Mouse (Mus musculus): ENCODE results near the gene Cnot2.

The Cnot2 gene

GRCm38 (mm10) chr10:116480988-116481387 lies 100.3 kb downstream of the Cnot2 start:
- no peak for DNase-seq (ENCODE audit: low spot score)

DNA sequence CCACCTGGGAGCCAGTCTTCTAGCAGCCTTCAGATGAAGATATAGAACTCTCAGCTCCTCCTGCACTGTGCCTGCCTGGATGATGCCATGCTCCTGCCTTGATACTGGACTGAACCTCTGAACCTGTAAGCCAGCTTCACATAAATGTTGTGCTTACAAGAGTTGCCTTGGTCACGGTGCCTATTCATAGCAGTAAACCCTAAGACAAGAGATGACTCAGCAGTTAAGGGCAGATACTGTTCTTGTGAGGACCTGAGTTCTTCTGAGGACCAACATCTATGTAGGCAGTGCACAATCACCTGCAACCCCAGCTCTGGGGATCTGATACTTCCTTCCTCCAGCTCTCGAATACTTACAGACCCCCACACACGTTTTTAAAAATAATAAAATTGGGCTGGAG lies 104.8 kb downstream of the Cnot2 start:
- DNase-seq (ENCODE audit: low spot score): no peak

DNA sequence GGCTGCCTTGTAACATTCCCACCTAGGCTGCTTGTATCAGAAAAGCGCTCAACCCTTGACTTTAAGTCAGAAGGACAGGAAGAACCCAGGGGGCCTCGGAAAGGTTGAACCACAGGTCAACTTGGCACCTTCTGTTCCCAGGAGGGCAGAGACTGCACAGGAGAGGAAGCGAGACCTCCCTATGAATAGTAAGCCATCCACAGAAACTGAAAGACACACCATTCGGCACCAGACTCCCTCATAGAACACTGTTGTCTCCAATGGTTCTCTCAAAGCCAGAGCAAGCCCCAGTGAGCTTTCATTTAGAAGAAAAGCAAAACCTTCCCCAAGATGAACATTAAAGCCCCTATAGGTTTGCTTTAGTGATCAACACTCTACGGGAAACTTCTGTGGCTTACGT lies 105.6 kb downstream of the Cnot2 start:
- no peak for DNase-seq (ENCODE audit: low spot score)

DNA sequence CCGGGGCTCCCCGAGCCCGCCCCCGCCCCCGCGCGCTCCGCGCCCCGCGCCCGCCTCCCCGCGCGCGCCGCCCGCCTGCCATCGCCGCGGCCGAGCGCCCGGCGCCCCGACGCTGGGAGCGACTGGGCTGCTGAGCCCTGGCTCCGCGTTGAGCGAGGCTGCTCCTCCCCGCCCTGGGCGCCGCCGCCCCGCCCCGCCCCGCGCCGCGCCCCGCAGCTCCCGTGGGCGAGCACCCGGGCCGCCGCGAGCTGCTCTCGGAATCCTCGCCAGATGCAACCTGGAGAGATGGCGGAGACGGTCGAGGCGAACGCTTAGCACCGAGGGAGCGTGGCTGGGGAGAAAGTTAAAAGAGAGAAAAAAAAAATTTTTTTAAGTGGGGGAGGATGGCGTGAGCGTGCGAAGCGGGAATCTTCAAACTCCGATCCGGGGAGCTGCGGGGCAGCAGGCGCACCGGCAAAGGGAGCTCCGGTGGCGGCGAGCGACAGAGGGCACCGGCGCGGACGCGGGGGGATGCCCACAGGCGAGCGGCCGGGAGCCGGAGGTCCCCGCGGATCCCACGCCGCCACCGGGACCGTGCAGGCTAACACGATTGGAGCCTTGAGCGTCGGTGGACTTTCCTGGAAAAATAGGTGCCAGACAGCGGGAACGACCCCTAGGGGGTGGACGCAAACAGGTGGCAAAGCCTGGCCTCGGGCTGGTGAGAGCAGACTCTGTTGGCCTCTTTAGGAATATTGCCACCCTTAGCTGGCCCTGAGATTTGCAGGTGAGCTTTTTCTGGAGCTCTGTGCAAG lies 107.4 kb downstream of the Cnot2 start, which contains the start of gene Kcnmb4:
Gene Kcnmb4, minus strand, starts transcription at position 120 of the 791 bp plus-strand sequence.
- DNase-seq (ENCODE audit: low spot score): peak; percentile 12

- peak; percentile 15 for DNase-seq (ENCODE audit: low spot score)
Observed at GRCm38 (mm10) chr10:116473071-116473758, 108.1 kb downstream of the Cnot2 start.

GRCm38 (mm10) chr10:116472579-116472978 lies 108.7 kb downstream of the Cnot2 start:
- DNase-seq (ENCODE audit: low spot score): no peak

- DNase-seq (ENCODE audit: low spot score): no peak
Observed at GRCm38 (mm10) chr10:116470306-116470925, 110.9 kb downstream of the Cnot2 start.

DNA sequence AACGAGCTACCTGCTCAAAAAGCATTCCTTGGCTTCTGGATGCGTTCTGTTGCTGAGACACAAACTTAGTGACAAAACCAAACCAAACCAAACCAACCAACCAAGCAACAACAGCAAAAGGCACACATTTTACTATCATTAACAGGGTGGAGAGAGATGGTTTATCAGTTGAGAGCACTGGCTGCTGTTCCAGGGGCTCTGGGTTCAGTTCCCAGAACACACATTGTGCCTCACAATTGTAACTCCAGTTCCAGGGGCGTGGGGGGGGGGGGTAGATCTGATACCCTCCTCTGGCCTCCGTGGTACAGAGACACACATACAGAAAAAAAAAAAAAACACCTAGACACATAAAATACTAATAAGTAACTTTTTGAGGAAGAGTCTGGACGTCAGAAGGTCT lies 113.2 kb downstream of the Cnot2 start:
- DNase-seq (ENCODE audit: low spot score): no peak

- no peak for DNase-seq (ENCODE audit: low spot score)
Observed at GRCm38 (mm10) chr10:116463753-116464345, 117.5 kb downstream of the Cnot2 start.

- no peak for DNase-seq (ENCODE audit: low spot score)
Observed at GRCm38 (mm10) chr10:116461443-116461842, 119.9 kb downstream of the Cnot2 start.

DNA sequence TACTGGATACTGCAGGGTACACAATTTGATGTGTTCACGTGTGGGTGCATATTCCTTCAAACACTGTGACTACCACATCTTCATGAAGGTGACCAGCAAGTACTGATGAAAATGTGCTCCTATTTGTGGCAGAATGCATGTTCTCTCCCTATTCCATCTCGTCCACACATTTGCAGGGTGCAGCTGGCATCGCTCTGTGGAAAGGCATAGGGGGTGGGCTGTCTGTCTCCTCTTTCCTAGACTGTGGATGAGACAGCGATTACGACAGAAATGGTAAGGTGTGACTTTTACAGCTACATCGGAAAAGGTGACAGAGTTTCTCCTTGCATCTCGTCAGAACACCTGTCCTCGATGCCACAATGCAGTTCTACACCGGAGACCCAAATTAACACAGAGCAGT lies 122.5 kb downstream of the Cnot2 start:
- no peak for DNase-seq (ENCODE audit: low spot score)

DNA sequence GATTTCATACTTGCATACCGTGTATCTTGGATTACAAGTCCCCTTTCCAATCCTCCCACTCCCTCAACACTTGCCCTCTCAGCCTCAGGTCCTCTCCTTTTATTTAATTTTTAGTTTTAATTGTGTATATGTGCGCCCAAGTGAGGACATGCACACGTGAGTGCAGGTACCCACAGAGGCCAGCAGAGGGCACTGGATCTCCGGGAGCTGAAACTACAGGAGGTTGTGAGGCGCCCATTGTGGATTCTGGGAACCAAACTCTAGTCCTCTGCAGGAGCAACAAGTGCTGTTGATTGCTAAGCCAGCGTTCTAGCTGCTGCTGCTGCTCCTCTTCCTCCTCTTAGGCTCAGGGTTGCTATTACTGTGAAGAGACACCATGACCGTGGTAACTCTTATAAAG lies 128.5 kb downstream of the Cnot2 start:
- no peak for DNase-seq (ENCODE audit: low spot score)

GRCm38 (mm10) chr10:116450621-116451020 lies 130.7 kb downstream of the Cnot2 start:
- peak; percentile 11 for DNase-seq (ENCODE audit: low spot score)

- no peak for DNase-seq (ENCODE audit: low spot score)
Observed at GRCm38 (mm10) chr10:116448166-116448565, 133.1 kb downstream of the Cnot2 start.

GRCm38 (mm10) chr10:116447176-116447575 lies 134.1 kb downstream of the Cnot2 start:
- no peak for DNase-seq (ENCODE audit: low spot score)

GRCm38 (mm10) chr10:116446040-116446439 lies 135.3 kb downstream of the Cnot2 start:
- no peak for DNase-seq (ENCODE audit: low spot score)

DNA sequence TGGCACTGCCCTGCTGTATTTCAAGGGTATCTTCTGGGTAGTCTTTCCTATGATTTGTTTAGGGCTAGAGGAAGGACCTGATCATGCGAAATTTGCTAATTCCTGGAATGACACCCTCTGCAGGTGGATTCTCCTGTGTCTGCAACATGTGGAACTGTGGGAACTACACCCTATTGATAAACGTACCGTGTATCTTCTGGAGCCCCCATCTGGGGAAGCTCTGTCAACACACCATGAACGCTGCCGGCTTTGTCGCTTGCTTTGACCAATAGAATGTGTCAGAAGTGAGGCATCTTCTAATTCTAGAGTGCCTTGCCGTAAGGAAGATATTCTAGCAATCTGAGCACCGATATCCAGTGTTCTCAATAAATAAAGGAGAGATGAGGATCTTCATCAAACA lies 136.5 kb downstream of the Cnot2 start:
- no peak for DNase-seq (ENCODE audit: low spot score)

DNA sequence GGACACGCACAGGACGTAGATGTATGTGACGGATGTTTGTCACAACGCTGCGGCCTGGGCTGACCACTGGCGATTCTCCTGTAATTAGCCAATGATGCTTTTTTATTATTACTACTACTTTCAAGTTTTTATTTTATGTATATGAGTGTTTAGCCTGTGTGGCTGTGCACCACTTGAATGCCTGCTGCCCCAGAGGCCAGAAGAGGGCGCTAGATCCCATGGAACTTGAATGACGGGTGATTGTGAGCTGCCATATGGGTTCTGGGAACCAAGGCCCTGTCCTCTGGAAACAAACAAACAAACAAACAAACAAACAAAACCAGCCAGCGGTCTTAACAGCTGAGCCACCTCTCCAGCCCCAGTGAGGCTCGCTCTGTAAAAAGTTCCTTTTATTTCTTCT lies 136.9 kb downstream of the Cnot2 start:
- DNase-seq (ENCODE audit: low spot score): no peak

- no peak for DNase-seq (ENCODE audit: low spot score)
Observed at GRCm38 (mm10) chr10:116440946-116441345, 140.4 kb downstream of the Cnot2 start.

DNA sequence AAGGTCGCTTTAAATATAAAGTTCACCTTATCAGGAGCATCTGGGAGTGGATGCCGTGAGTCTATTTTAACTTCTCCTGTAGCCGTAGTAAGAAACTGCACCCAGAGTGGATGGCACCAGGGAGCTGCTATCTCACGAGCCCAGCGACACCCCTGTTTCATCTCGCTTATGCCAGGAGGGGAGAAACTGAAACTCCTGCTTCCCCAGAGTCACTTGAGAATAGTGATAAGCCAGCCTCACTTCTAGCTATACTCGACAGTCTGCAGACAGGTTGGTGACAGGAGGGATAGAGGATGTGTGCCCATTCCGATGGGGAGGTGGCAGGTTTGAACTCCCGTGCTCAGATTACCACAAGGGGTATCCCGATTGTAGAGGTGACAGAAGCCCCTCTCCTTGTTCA lies 141.2 kb downstream of the Cnot2 start:
- no peak for DNase-seq (ENCODE audit: low spot score)

GRCm38 (mm10) chr10:116435455-116435854 lies 145.9 kb downstream of the Cnot2 start:
- no peak for DNase-seq (ENCODE audit: low spot score)
